Mouse (Mus musculus) neural tube, embryonic 14.5 days (tissue): Measurements from ENCODE around the gene Ccdc171. TPM values are rescaled to one million over a fixed set of nuclear protein-coding genes. Genes with fewer than 3 reads are reported as not detected.
"Not testable (repeated sequence)": the region's sequence is repeated elsewhere in the genome, so short reads cannot be mapped to it uniquely, and the experiment has no call there.

Source experiments
- ATAC-seq: fragments of 200-750 bp; cut with Nextera tagmentation; 2 replicates; pipeline ENCODE4 v1.8.0; 2017; ENCODE audit warnings: low read depth, mild to moderate bottlenecking, moderate TSS enrichment, moderate library complexity
- H3K27ac ChIP-seq: fragments of 300-500 bp; sonication (generic); 2 replicates; pipeline ENCODE4 v1.5.1; 2014; ENCODE audit warnings: low read depth, mild to moderate bottlenecking, control low read depth, low read length, moderate library complexity, mixed read lengths
- H3K27me3 ChIP-seq: fragments of 300-500 bp; sonication (generic); 2 replicates; pipeline ENCODE4 v1.6.1; 2014; ENCODE audit warnings: low read length; ENCODE audit not compliant: control insufficient read depth, insufficient read depth
- H3K36me3 ChIP-seq: fragments of 300-500 bp; sonication (generic); 2 replicates; pipeline ENCODE4 v1.6.1; 2014; ENCODE audit warnings: low read length, mixed read lengths; ENCODE audit not compliant: control insufficient read depth, insufficient read depth
- H3K4me1 ChIP-seq: fragments of 300-500 bp; sonication (generic); 2 replicates; pipeline ENCODE4 v1.6.1; 2014; ENCODE audit warnings: low read length; ENCODE audit not compliant: control insufficient read depth, insufficient read depth
- H3K4me2 ChIP-seq: fragments of 300-500 bp; sonication (generic); 2 replicates; pipeline ENCODE4 v1.6.1; 2014; ENCODE audit warnings: mild to moderate bottlenecking, low read depth, low read length, control low read depth
- H3K4me3 ChIP-seq: fragments of 300-500 bp; sonication (generic); 2 replicates; pipeline ENCODE4 v1.5.1; 2014; ENCODE audit warnings: low read depth, low read length, control low read depth, mixed read lengths
- H3K9ac ChIP-seq: fragments of 300-500 bp; sonication (generic); replicated peaks from 2 replicates; pipeline ENCODE4 v1.6.1; 2014; ENCODE audit warnings: low read depth, mild to moderate bottlenecking, control low read depth, low read length, mixed read lengths
- H3K9me3 ChIP-seq: fragments of 300-500 bp; sonication (generic); 2 replicates; pipeline ENCODE4 v1.6.1; 2016; ENCODE audit warnings: low read length; ENCODE audit not compliant: control insufficient read depth
- WGBS: fragments of 180-500 bp; shearing (Covaris S2); extraction: QIAGEN DNeasy Blood & Tissue Kit; methylation state at CpG from one replicate; pipeline ENCODE4 v1.1.7; 2014; 5-methylcytosine and 5-hydroxymethylcytosine counted together
- polyA plus RNA-seq: library from polyadenylated mRNA; unstranded; fragments of >200 nt; fragmentation: Nextera tagmentation; extraction: Ambion mirVana; gene quantifications from 2 replicates; pipeline ENCODE4 v1.2.1, GENCODE M21; 2014

Ccdc171 gene
- polyA plus RNA-seq, 1 experiment from 2014 or later: 4.5 TPM

DNA sequence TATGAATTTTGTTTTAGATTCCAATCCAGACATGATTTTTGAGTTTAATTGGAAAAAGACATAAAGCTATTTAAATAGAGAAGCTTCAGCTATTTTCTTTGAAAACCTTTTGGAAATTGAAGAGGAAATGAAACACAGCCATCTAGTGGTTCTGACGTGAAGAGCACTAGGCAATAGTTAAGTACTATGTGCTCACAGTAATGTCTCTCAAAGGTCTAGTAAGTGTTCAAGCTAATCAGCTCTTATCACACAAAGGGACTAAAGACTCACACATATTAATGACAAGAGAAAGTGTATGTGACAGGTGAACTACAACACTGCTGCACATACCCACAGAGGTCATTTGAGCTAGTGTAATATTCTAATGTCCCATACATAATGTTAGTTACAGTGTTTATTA, 54.8 kb downstream of the Ccdc171 start:
- Histone ChIP-seq H3K9me3 (no peaks in the 10 kb centered on the region), H3K9ac (no peak overlapping the region), H3K27ac (no peak overlapping the region), H3K4me2 (no peak overlapping the region), H3K4me1 (no peaks in the 10 kb centered on the region), H3K27me3 (no peaks in the 10 kb centered on the region), H3K4me3 (no peak overlapping the region), H3K36me3 (no peaks in the 10 kb centered on the region)
- 13% methylated on average over 1 of the region's 1 CpGs for WGBS
- peak; percentile 91 for ATAC-seq

DNA sequence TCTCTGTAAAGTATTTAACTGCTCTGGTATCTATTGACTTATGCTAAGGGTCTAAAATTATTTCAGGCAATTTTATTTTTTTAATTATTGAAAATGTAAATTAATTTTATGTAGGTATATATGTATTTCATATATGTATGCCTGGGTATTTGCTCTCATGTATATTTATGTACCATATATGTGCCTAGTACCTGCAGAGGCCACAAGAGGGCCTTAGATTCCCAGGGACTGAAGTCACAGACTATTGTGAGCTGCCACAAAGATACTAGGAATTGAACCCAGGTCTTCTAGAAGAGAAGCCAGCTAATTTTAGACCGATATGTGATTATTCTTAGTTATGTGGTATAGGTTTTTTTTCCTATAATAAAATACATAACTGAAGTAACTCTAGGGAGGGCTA, 62.2 kb downstream of the Ccdc171 start:
- H3K4me3 ChIP-seq: no peak overlapping the region
- no peak overlapping the region for H3K4me2 ChIP-seq
- 98% methylated on average over 1 of the region's 1 CpGs for WGBS
- H3K36me3 ChIP-seq: no peaks in the 10 kb centered on the region
- H3K9me3 ChIP-seq: no peaks in the 10 kb centered on the region
- H3K4me1 ChIP-seq: no peaks in the 10 kb centered on the region
- no peak overlapping the region for H3K9ac ChIP-seq
- H3K27me3 ChIP-seq: no peaks in the 10 kb centered on the region
- no peak overlapping the region for H3K27ac ChIP-seq
- no peak for ATAC-seq

DNA sequence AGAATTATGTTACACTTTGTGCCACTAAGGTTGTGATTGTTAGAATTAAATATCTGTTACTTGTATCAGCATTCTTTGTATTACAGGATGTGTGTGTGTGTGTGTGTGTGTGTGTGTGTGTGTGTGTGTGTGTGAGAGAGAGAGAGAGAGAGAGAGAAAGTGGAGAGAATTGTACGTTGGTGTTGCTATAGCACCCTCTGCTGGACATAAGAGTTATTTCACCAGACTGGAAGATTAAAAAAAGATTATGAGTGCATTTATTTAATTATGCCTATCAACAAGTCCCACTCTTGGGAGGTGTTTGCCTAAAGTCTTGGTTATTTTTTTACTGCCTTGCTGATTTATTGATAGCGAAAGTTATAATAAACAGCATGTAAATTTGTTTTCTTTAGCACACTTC, 71.1 kb downstream of the Ccdc171 start:
- Histone ChIP-seq H3K36me3 (no peaks in the 10 kb centered on the region), H3K4me2 (no peak overlapping the region), H3K9me3 (no peaks in the 10 kb centered on the region), H3K4me3 (no peak overlapping the region), H3K27me3 (no peaks in the 10 kb centered on the region), H3K4me1 (no peaks in the 10 kb centered on the region), H3K27ac (no peak overlapping the region), H3K9ac (no peak overlapping the region)
- no peak for ATAC-seq
- 29% methylated on average over 2 of the region's 2 CpGs for WGBS

DNA sequence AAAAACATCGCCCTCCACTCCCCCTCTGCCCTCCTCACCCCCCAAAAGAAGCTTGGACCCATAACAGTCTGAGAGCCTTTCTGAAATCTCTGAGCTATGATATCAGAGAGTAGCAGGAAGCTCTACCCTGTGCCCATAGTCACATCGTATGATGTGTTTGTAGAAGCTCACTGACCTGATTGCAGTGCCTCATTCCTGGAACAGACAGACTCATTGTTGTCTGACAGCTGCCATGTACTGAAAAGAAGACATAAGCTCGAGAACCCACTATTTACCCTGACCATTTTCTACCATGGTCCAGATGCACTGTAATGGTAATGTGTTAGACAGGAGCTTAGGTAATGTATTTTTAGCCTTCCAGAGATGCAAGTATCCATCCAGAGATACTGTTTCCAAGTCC, 85.8 kb downstream of the Ccdc171 start:
- no peak overlapping the region for H3K4me2 ChIP-seq
- H3K4me3 ChIP-seq: no peak overlapping the region
- H3K27ac ChIP-seq: no peak overlapping the region
- H3K36me3 ChIP-seq: no peaks in the 10 kb centered on the region
- H3K9ac ChIP-seq: no peak overlapping the region
- no peak for ATAC-seq
- WGBS: 86% methylated on average over 3 of the region's 3 CpGs
- no peaks in the 10 kb centered on the region for H3K9me3 ChIP-seq
- H3K27me3 ChIP-seq: no peaks in the 10 kb centered on the region
- H3K4me1 ChIP-seq: no peaks in the 10 kb centered on the region

DNA sequence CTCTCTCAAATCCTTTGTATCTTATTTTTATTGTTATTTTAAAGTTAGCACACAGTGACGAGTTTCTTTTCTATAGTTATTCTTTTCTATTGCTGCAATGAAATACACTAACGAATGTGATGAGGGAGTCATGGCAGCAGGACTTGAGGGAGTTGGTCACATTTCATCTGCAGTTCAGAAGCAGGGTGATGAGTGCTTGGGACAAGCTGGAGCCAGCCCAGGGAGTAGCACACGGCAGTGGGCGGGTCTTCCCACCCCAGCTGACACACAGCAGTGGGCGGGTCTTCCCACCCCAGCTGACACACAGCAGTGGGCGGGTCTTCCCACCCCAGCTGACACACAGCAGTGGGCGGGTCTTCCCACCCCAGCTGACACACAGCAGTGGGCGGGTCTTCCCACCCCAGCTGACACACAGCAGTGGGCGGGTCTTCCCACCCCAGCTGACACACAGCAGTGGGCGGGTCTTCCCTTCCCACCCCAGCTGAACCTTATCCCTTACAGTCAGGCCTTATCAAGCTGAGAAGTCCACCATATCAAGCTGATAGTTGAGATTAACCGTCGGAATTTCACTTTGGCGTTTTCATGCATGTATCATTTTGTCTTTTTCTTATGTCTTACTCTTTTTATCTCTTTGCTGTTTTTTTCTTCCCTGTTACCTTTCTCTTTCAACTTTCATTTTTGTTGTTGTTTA, 97.8 kb downstream of the Ccdc171 start:
- not testable (repeated sequence) for H3K9ac ChIP-seq, H3K36me3 ChIP-seq, H3K4me2 ChIP-seq, H3K4me3 ChIP-seq, H3K9me3 ChIP-seq, H3K27ac ChIP-seq, H3K27me3 ChIP-seq, H3K4me1 ChIP-seq, ATAC-seq
- WGBS: 35% methylated on average over 9 of the region's 13 CpGs

DNA sequence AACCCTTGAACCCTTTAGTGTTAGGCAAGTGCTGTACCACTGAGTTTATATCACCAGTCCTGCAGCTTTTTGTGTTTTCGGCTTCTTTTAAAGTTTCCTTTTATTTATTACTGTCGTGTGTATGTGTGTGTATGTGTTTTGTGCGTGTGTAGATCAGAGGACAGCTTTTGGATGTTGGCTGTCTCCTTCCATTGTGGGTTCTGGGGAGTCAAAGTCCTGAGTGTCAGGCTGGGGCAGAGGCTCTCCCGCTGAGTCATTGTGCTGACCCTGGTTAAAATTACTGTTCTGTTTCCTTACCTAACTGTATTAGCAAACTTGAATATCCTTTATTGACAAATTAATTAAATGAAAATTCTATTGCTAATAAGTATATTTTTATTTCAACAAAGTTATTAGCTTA, 98.4 kb downstream of the Ccdc171 start:
- Histone ChIP-seq H3K4me2 (no peak overlapping the region), H3K9ac (no peak overlapping the region), H3K27ac (no peak overlapping the region), H3K9me3 (no peaks in the 10 kb centered on the region), H3K27me3 (no peaks in the 10 kb centered on the region), H3K4me3 (no peak overlapping the region), H3K36me3 (no peaks in the 10 kb centered on the region), H3K4me1 (no peaks in the 10 kb centered on the region)
- no peak for ATAC-seq
- 91% methylated on average over 4 of the region's 4 CpGs for WGBS

DNA sequence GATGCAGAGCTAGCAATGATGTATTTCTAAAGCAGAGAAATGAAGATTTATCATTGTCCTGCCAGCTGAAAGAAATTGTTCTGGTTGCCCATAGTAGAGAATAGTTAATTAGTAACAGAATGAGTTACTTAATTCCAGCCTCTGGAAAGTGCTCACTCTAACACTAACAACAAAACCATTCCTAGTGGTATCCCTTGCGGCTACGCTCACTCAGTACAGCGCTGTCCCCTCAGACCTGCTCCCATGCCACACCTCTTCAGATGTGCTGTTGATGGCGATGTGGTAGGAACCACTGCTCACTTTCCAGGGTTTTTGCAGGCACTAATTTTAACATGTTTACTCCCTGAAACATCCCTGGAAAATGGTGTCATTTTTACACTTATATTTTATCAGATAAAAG, 126.1 kb downstream of the Ccdc171 start:
- no peaks in the 10 kb centered on the region for H3K27me3 ChIP-seq
- 89% methylated on average over 4 of the region's 4 CpGs for WGBS

DNA sequence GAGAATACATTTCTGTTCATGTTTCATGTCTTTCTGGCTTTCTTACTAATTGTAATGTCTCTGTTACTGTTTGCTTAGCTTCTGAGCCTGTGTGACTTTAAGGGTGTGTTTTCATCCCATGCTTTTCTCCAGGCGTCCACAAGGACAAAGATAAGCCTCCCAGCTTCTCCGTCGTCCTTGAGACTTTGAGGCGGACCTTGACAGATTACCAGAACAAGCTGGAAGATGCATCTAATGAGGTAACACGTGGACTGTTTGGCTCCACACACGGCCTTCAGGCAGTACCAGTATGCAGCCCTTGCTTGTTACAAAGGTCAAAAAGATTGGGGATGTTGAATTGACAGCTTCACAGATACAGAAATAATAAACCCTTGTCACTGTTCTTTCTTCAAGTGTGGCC, 130.1 kb downstream of the Ccdc171 start:
- Histone ChIP-seq H3K9ac (no peak overlapping the region), H3K36me3 (no peaks in the 10 kb centered on the region), H3K27me3 (no peaks in the 10 kb centered on the region), H3K9me3 (no peaks in the 10 kb centered on the region), H3K4me3 (no peak overlapping the region), H3K4me1 (0 out of 2 replicates have a peak, but pooled peaks cover 6% of the 10 kb centered on the region), H3K27ac (no peak overlapping the region), H3K4me2 (no peak overlapping the region)
- ATAC-seq: no peak
- 28% methylated on average over 6 of the region's 6 CpGs for WGBS

More for the DNA sequence above, 126.1 kb downstream of the Ccdc171 start:
- no peaks in the 10 kb centered on the region for H3K9me3 ChIP-seq
- no peak overlapping the region for H3K4me3 ChIP-seq
- no peak overlapping the region for H3K4me2 ChIP-seq
- no peaks in the 10 kb centered on the region for H3K36me3 ChIP-seq
- H3K4me1 ChIP-seq: 0 out of 2 replicates have a peak, but pooled peaks cover 1% of the 10 kb centered on the region
- no peak overlapping the region for H3K9ac ChIP-seq
- no peak overlapping the region for H3K27ac ChIP-seq
- ATAC-seq: no peak

DNA sequence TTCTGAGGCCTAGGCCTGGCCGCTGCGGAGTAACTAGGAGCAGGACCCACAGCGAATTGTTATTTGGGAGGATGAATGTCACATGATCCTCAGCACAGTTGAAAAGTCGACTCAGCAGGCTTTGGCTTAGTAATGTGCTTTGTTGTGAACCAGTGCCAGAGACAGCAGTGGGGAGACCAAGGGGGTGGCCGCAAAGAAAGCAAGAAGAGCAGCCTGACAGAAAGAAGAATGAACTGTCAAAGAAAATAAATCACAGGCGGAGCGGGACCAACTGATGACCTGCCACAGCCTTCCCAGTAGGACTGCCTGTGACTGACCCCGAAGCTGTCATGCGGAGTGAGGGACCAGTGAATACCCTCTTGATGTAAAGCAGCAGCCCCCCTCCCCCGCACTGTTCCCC, 131.2 kb downstream of the Ccdc171 start:
- H3K4me3 ChIP-seq: no peak overlapping the region

More for the DNA sequence above, 131.2 kb downstream of the Ccdc171 start:
- peak; percentile 91; the same call in 1 of the 2 replicates for ATAC-seq
- Histone ChIP-seq H3K36me3 (no peaks in the 10 kb centered on the region), H3K9ac (0 out of 2 replicates have a peak overlapping the region, but pooled peaks have one; percentile 26), H3K4me1 (0 out of 2 replicates have a peak, but pooled peaks cover 6% of the 10 kb centered on the region), H3K27me3 (no peaks in the 10 kb centered on the region), H3K27ac (no peak overlapping the region), H3K4me2 (peak overlapping the region; percentile 43), H3K9me3 (no peaks in the 10 kb centered on the region)
- WGBS: 5% methylated on average over 10 of the region's 10 CpGs
